Mouse (Mus musculus) liver, postnatal 0 days (tissue): ENCODE data around the gene Inpp4b. TPM values are rescaled to one million over a fixed set of nuclear protein-coding genes. Genes with fewer than 3 reads are reported as not detected.
A peak's percentile ranks its signal among the peaks of the same experiment; 100 is the strongest.

Experiments used
- ATAC-seq: fragments of 200-750 bp; cut with Nextera tagmentation; 2 replicates; pipeline ENCODE4 v1.8.0; 2017; ENCODE audit warnings: mild to moderate bottlenecking, moderate library complexity
- DNase-seq: peaks from one replicate; pipeline ENCODE4 v3.0.0-alpha.2; 2016
- H3K27ac ChIP-seq: fragments of 300-500 bp; sonication (generic); 2 replicates; pipeline ENCODE4 v1.5.1; 2014; ENCODE audit warnings: antibody characterized with exemption, moderate library complexity, mild to moderate bottlenecking, low read depth
- H3K27me3 ChIP-seq: fragments of 300-500 bp; sonication (generic); 2 replicates; pipeline ENCODE4 v1.6.1; 2014; ENCODE audit warnings: low read length, control low read depth, mixed read lengths; ENCODE audit not compliant: insufficient read depth
- H3K36me3 ChIP-seq: fragments of 300-500 bp; sonication (generic); replicated peaks from 2 replicates; pipeline ENCODE4 v1.6.1; 2014; ENCODE audit warnings: mild to moderate bottlenecking, control low read depth, low read length, moderate library complexity, mixed read lengths; ENCODE audit not compliant: insufficient read depth
- H3K4me1 ChIP-seq: fragments of 300-500 bp; sonication (generic); 2 replicates; pipeline ENCODE4 v1.6.1; 2014; ENCODE audit warnings: antibody characterized with exemption, mild to moderate bottlenecking, control low read depth; ENCODE audit not compliant: insufficient read depth
- H3K4me2 ChIP-seq: fragments of 300-500 bp; sonication (generic); 2 replicates; pipeline ENCODE4 v1.6.1; 2014; ENCODE audit warnings: low read depth, mild to moderate bottlenecking, low read length, moderate library complexity, mixed read lengths
- H3K4me3 ChIP-seq: fragments of 300-500 bp; sonication (generic); 2 replicates; pipeline ENCODE4 v1.5.1; 2014; ENCODE audit warnings: low read depth, low read length
- H3K9ac ChIP-seq: fragments of 300-500 bp; sonication (generic); replicated peaks from 2 replicates; pipeline ENCODE4 v1.6.1; 2014; ENCODE audit warnings: mild to moderate bottlenecking, moderate library complexity
- H3K9me3 ChIP-seq: fragments of 300-500 bp; sonication (generic); 2 replicates; pipeline ENCODE4 v1.6.1; 2016; ENCODE audit warnings: mild to moderate bottlenecking, control low read depth, low read length, mixed read lengths
- CTCF ChIP-seq: sonication (generic); IDR thresholded peaks from 2 replicates; pipeline ENCODE4 v1.5.1; 2016; ENCODE audit warnings: antibody characterized with exemption, low read depth
- EP300 ChIP-seq: IDR thresholded peaks from 2 replicates; pipeline ENCODE4 v1.6.1; 2016; ENCODE audit warnings: antibody characterized with exemption, low read depth, mild to moderate bottlenecking
- WGBS: fragments of 180-500 bp; shearing (Covaris S2); extraction: QIAGEN DNeasy Blood & Tissue Kit; methylation state at CpG from one replicate; pipeline ENCODE4 v1.1.7; 2014; ENCODE audit not compliant: insufficient replicate concordance; 5-methylcytosine and 5-hydroxymethylcytosine counted together
- polyA plus RNA-seq: library from polyadenylated mRNA; unstranded; fragments of >200 nt; fragmentation: Nextera tagmentation; extraction: Ambion mirVana; gene quantifications from 2 replicates; pipeline ENCODE4 v1.2.1, GENCODE M21; 2015

Gene Inpp4b
- polyA plus RNA-seq, 1 experiment from 2014 or later, result 0.82 TPM

- Histone ChIP-seq H3K4me1 (no peaks in the 10 kb centered on the region), H3K27ac (no peak overlapping the region), H3K9ac (no peak overlapping the region), H3K27me3 (no peaks in the 10 kb centered on the region), H3K4me3 (no peak overlapping the region), H3K4me2 (no peak overlapping the region), H3K36me3 (no peaks in the 10 kb centered on the region), H3K9me3 (no peaks in the 10 kb centered on the region)
- no peak for TF ChIP-seq EP300
- no peak for TF ChIP-seq CTCF
- ATAC-seq (no peak), DNase-seq (no peak)
- WGBS, result 77% methylated on average over 1 of the region's 1 CpGs
Observed at GRCm38 (mm10) chr8:81736103-81736502, 393.7 kb downstream of the Inpp4b start.

GRCm38 (mm10) chr8:81742588-81742987 is 400.2 kb downstream of the Inpp4b start:
- Histone ChIP-seq H3K9ac (no peak overlapping the region), H3K9me3 (no peaks in the 10 kb centered on the region), H3K27ac (no peak overlapping the region), H3K4me1 (no peaks in the 10 kb centered on the region), H3K4me2 (no peak overlapping the region), H3K36me3 (no peaks in the 10 kb centered on the region), H3K27me3 (no peaks in the 10 kb centered on the region), H3K4me3 (no peak overlapping the region)
- ATAC-seq (no peak), DNase-seq (no peak)
- no peak for TF ChIP-seq CTCF
- TF ChIP-seq EP300, result no peak
- WGBS, result 65% methylated on average over 7 of the region's 7 CpGs

GRCm38 (mm10) chr8:81743040-81743439 is 400.7 kb downstream of the Inpp4b start:
- no peak overlapping the region for H3K27ac ChIP-seq
- H3K9ac ChIP-seq, result no peak overlapping the region
- no peak for DNase-seq
- no peaks in the 10 kb centered on the region for H3K9me3 ChIP-seq
- H3K36me3 ChIP-seq, result no peaks in the 10 kb centered on the region
- H3K4me2 ChIP-seq, result no peak overlapping the region
- no peak for ATAC-seq
- H3K4me3 ChIP-seq, result no peak overlapping the region
- no peaks in the 10 kb centered on the region for H3K27me3 ChIP-seq
- no peaks in the 10 kb centered on the region for H3K4me1 ChIP-seq
- WGBS, result 65% methylated on average over 3 of the region's 3 CpGs
- no peak for TF ChIP-seq CTCF
- no peak for TF ChIP-seq EP300

GRCm38 (mm10) chr8:81745439-81745838 is 403.1 kb downstream of the Inpp4b start:
- no peak for ATAC-seq
- no peaks in the 10 kb centered on the region for H3K36me3 ChIP-seq
- H3K27ac ChIP-seq, result no peak overlapping the region
- no peaks in the 10 kb centered on the region for H3K9me3 ChIP-seq
- H3K4me2 ChIP-seq, result no peak overlapping the region
- WGBS, result 62% methylated on average over 1 of the region's 1 CpGs
- no peaks in the 10 kb centered on the region for H3K27me3 ChIP-seq
- no peak for DNase-seq
- H3K4me1 ChIP-seq, result no peaks in the 10 kb centered on the region
- H3K4me3 ChIP-seq, result no peak overlapping the region
- TF ChIP-seq CTCF (no peak), EP300 (no peak)
- no peak overlapping the region for H3K9ac ChIP-seq

- Histone ChIP-seq H3K36me3 (no peaks in the 10 kb centered on the region), H3K27me3 (no peaks in the 10 kb centered on the region), H3K4me1 (no peaks in the 10 kb centered on the region), H3K9ac (no peak overlapping the region), H3K4me2 (no peak overlapping the region), H3K4me3 (no peak overlapping the region), H3K27ac (no peak overlapping the region), H3K9me3 (no peaks in the 10 kb centered on the region)
- WGBS, result 22% methylated on average over 1 of the region's 1 CpGs
- TF ChIP-seq CTCF, result no peak
- TF ChIP-seq EP300, result no peak
- ATAC-seq, result no peak
- DNase-seq, result no peak
Observed at GRCm38 (mm10) chr8:81751159-81751558, 408.8 kb downstream of the Inpp4b start.

GRCm38 (mm10) chr8:81756663-81757062 is 414.3 kb downstream of the Inpp4b start:
- Histone ChIP-seq H3K9me3 (no peaks in the 10 kb centered on the region), H3K4me1 (no peaks in the 10 kb centered on the region), H3K36me3 (no peaks in the 10 kb centered on the region), H3K27me3 (no peaks in the 10 kb centered on the region), H3K27ac (no peak overlapping the region), H3K4me3 (no peak overlapping the region), H3K9ac (no peak overlapping the region), H3K4me2 (no peak overlapping the region)
- WGBS, result 40% methylated on average over 3 of the region's 3 CpGs
- no peak for DNase-seq
- TF ChIP-seq EP300, result no peak
- no peak for TF ChIP-seq CTCF
- 0 out of 2 replicates have a peak, but pooled peaks have one; percentile 23 for ATAC-seq

- Histone ChIP-seq H3K9me3 (no peaks in the 10 kb centered on the region), H3K27ac (no peak overlapping the region), H3K27me3 (no peaks in the 10 kb centered on the region), H3K9ac (no peak overlapping the region), H3K36me3 (no peaks in the 10 kb centered on the region), H3K4me3 (no peak overlapping the region), H3K4me1 (no peaks in the 10 kb centered on the region), H3K4me2 (no peak overlapping the region)
- DNase-seq (no peak), ATAC-seq (no peak)
- TF ChIP-seq CTCF (no peak), EP300 (no peak)
- WGBS, result 74% methylated on average over 2 of the region's 2 CpGs
Observed at GRCm38 (mm10) chr8:81757580-81758144, 415.3 kb downstream of the Inpp4b start.
